Mouse (Mus musculus): ENCODE results near the gene Csnk1g2.
A peak's percentile ranks its signal among the peaks of the same experiment; 100 is the strongest.

Gene Csnk1g2

DNA sequence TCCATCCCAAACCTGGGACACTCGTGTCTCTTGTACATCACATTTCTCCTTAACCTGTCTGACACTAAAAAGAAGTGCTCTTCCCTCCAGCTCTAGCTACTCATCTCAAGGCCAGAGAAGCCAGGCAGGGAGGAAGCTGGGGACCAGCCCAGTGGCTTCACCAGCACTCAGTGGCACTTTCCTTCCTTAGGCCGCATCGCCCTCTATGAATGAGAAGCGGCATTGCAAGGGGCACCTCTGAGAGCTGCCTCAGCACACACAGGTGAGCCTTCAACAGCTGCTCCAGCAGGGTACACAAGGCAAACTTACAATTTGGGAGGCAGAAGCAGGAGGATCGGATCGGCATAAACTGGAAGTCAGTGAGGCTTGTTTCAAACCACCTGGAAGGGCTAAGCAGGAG, 61.6 kb downstream of the Csnk1g2 start:
- peak; percentile 88 for DNase-seq

DNA sequence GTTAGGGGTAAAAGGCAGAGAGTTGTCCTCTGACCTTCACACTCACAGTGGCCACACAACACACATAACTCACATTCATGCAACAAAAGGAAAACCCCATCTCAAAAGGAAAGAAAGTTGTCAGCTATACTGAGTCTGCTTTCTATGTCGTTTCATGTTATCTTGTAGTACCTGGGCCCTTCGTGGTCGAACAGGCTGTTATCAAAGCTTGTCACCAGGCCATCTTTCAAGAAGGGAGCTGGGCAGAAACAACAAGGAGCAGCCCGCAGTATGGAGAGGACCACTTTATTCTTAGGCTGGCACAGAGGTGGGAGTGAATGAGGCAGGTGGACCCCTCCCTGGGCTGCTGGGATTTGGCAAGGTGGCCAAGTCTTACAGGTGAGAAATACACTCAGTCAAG, 62.3 kb downstream of the Csnk1g2 start:
- DNase-seq: no peak

DNA sequence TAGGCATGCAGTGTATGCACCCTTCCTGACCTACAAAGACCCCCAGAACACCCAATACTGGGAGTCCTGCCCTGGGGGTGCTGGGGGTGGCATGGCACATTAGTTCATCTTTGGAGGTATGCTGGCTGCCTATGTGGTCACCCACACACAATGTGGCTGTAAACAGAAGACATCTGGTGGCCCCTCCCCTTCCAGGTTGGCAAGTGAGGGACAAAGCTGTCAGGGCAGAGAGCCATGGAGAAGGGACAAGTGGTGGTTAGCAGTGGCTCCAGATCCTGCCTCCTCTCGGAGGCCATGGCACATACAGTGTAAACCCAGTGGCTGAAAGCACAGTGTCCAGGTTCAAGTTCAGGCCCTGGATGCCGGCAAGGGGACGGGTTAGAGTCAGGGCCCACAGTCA, 64.0 kb downstream of the Csnk1g2 start:
- no peak for DNase-seq

DNA sequence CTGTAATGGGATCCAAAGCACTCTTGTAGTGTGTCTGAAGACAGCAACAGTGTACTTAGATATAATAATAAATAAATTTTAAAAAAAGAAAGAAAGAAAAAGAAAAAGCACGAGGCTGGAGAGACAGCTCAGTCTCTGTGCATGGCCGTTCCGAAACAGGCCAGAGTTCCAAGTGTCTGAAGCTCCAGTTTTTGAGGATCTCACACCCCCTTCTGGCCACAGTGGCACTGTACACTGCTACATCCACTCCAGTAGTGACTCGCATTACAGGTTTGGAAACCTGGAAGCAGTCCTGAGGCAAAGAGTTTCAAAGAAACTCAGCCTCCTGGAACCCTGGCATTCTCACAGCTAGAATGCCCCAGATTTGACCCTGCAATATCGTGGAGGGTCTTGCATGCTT, 65.2 kb downstream of the Csnk1g2 start:
- DNase-seq: peak; percentile 78

Measured in thymus, postnatal 25 days (tissue).